Mouse (Mus musculus): ENCODE data around the gene Med25. TPM values are rescaled to one million over a fixed set of nuclear protein-coding genes. Genes with fewer than 3 reads are reported as not detected.

Med25 gene
- total RNA-seq, 2 experiments from 2014 or later = 117 to 121 TPM

Small RNA genes within 50 kb of the gene (microRNA-seq; reads per million reads assigned to microRNA genes)
- gene Mir707 = not detected

Other genes starting within 250 kb of the Med25 start
- gene Myh14, start 221.9 kb downstream of the Med25 start, total RNA-seq (2021) = 1 to 10 TPM; 7.0 to 8.2 TPM
- gene Izumo2, start 184.0 kb downstream of the Med25 start, total RNA-seq (2021) = not detected
- gene Vrk3, start 144.3 kb downstream of the Med25 start, total RNA-seq (2021) = 10 to 100 TPM; 42.8 to 43.4 TPM
- gene Zfp473, start 141.7 kb downstream of the Med25 start, total RNA-seq (2021) = 1 to 10 TPM; 1.1 to 1.3 TPM
- gene Nup62, start 76.6 kb downstream of the Med25 start, total RNA-seq (2021) = 10 to 100 TPM; 60.1 to 65.5 TPM
- 1 to 10 TPM; 1.1 to 1.8 TPM for gene Il4i1, start 76.3 kb downstream of the Med25 start, total RNA-seq (2021)
- 100 to 1,000 TPM in 1 of 2 experiments, 10 to 100 TPM in 1; 59.8 to 104 TPM for gene Atf5, start 76.1 kb downstream of the Med25 start, total RNA-seq (2021)
- gene Akt1s1, start 43.7 kb downstream of the Med25 start, total RNA-seq (2021) = 100 to 1,000 TPM; 119 to 134 TPM
- 10 to 100 TPM; 87.9 to 92.0 TPM for gene Tbc1d17, start 43.6 kb downstream of the Med25 start, total RNA-seq (2021)
- 10 to 100 TPM; 50.8 to 54.6 TPM for gene Pnkp, start 35.6 kb downstream of the Med25 start, total RNA-seq (2021)
- 100 to 1,000 TPM; 385 to 394 TPM for gene Ptov1, start 22.9 kb downstream of the Med25 start, total RNA-seq (2021)
- gene Fuz, start 3.4 kb upstream of the Med25 start, total RNA-seq (2021) = 10 to 100 TPM; 24.6 to 26.7 TPM
- gene Ap2a1, start 36.8 kb upstream of the Med25 start, total RNA-seq (2021) = 100 to 1,000 TPM in 1 of 2 experiments, 10 to 100 TPM in 1; 99.9 to 107 TPM
- under 1 TPM in 1 of 2 experiments, not detected in 1; 0.39 TPM for gene Tsks, start 50.5 kb upstream of the Med25 start, total RNA-seq (2021)
- 10 to 100 TPM; 28.0 to 31.1 TPM for gene Cpt1c, start 82.1 kb upstream of the Med25 start, total RNA-seq (2021)
- gene Prmt1, start 93.9 kb upstream of the Med25 start, total RNA-seq (2021) = 100 to 1,000 TPM; 380 to 390 TPM
- gene Irf3, start 104.9 kb upstream of the Med25 start, total RNA-seq (2021) = 100 to 1,000 TPM; 106 to 111 TPM
- 10 to 100 TPM; 23.8 to 28.5 TPM for gene Bcl2l12, start 106.0 kb upstream of the Med25 start, total RNA-seq (2021)
- 100 to 1,000 TPM; 114 TPM for gene Scaf1, start 123.7 kb upstream of the Med25 start, total RNA-seq (2021)
- gene Rras, start 125.2 kb upstream of the Med25 start, total RNA-seq (2021) = 10 to 100 TPM; 58.9 to 59.7 TPM
- gene Prr12, start 160.2 kb upstream of the Med25 start, total RNA-seq (2021) = 10 to 100 TPM; 76.4 to 85.1 TPM
- gene Nosip, start 169.7 kb upstream of the Med25 start, total RNA-seq (2021) = 10 to 100 TPM; 61.1 to 71.2 TPM
- gene Prrg2, start 170.0 kb upstream of the Med25 start, total RNA-seq (2021) = 10 to 100 TPM; 17.9 to 18.6 TPM
- 10 to 100 TPM; 77.0 to 81.8 TPM for gene Rcn3, start 199.5 kb upstream of the Med25 start, total RNA-seq (2021)
- gene Fcgrt, start 211.1 kb upstream of the Med25 start, total RNA-seq (2021) = 100 to 1,000 TPM in 1 of 2 experiments, 10 to 100 TPM in 1; 98.0 to 104 TPM
- 1,000 to 10,000 TPM; 1,454 to 1,477 TPM for gene Rps11, start 231.7 kb upstream of the Med25 start, total RNA-seq (2021)
- 1,000 to 10,000 TPM; 2,237 to 2,371 TPM for gene Rpl13a, start 236.0 kb upstream of the Med25 start, total RNA-seq (2021)
- gene Gm45713, start 243.5 kb upstream of the Med25 start, total RNA-seq (2021) = not detected
- 10 to 100 TPM; 18.8 to 23.1 TPM for gene Flt3l, start 243.7 kb upstream of the Med25 start, total RNA-seq (2021)